Mouse (Mus musculus): ENCODE results near the gene Rpf2. TPM values are rescaled to one million over a fixed set of nuclear protein-coding genes. Genes with fewer than 3 reads are reported as not detected.

Rpf2 gene
- polyA plus RNA-seq (2015; fragmentation: Illumina TruSeq; extraction: RNeasy Lipid Tissue Mini Kit (QIAGEN cat#74804); ENCODE audit: low read depth, low replicate concordance): 35.2 TPM

GRCm38 (mm10) chr10:40246374-40247165, at the start of gene Rpf2:
Gene Rpf2, minus strand, starts transcription at chr10:40247036.

GRCm38 (mm10) chr10:40257414-40258255, 10.8 kb upstream of the Rpf2 start, which contains the start of gene Gtf3c6:
Gene Gtf3c6, minus strand, starts transcription at chr10:40258108.

Other genes starting within 250 kb of the Rpf2 start
- gene Mfsd4b1, start 221.8 kb downstream of the Rpf2 start, polyA plus RNA-seq (2015; fragmentation: Illumina TruSeq; extraction: RNeasy Lipid Tissue Mini Kit (QIAGEN cat#74804); ENCODE audit: low read depth, low replicate concordance): 0.85 TPM
- 2.3 TPM for gene Slc16a10, start 104.8 kb downstream of the Rpf2 start, polyA plus RNA-seq (2015; fragmentation: Illumina TruSeq; extraction: RNeasy Lipid Tissue Mini Kit (QIAGEN cat#74804); ENCODE audit: low read depth, low replicate concordance)
- gene Gtf3c6, start 11.1 kb upstream of the Rpf2 start, polyA plus RNA-seq (2015; fragmentation: Illumina TruSeq; extraction: RNeasy Lipid Tissue Mini Kit (QIAGEN cat#74804); ENCODE audit: low read depth, low replicate concordance): 46.0 TPM
- 155 TPM for gene Amd1, start 55.1 kb upstream of the Rpf2 start, polyA plus RNA-seq (2015; fragmentation: Illumina TruSeq; extraction: RNeasy Lipid Tissue Mini Kit (QIAGEN cat#74804); ENCODE audit: low read depth, low replicate concordance)
- 47.1 TPM for gene Cdk19, start 92.5 kb upstream of the Rpf2 start, polyA plus RNA-seq (2015; fragmentation: Illumina TruSeq; extraction: RNeasy Lipid Tissue Mini Kit (QIAGEN cat#74804); ENCODE audit: low read depth, low replicate concordance)